Mouse (Mus musculus) G1E (cell line): ENCODE results near the gene Lsm12.

Experiments used
- CTCF ChIP-seq: IDR thresholded peaks from 2 replicates; pipeline ENCODE4 v1.5.1; 2012; ENCODE audit warnings: low read depth, low read length, inconsistent platforms, mixed read lengths
- TAL1 ChIP-seq: conservative IDR thresholded peaks from 2 replicates; pipeline ENCODE4 v1.6.1; 2012; ENCODE audit warnings: low read depth, low read length, inconsistent platforms, mixed read lengths

GRCm38 (mm10) chr11:102214430-102215156, 29.5 kb upstream of the Lsm12 start:
- TF ChIP-seq CTCF (no peak), TAL1 (no peak)
